Mouse (Mus musculus): ENCODE data around the gene Vmn2r14. TPM values are rescaled to one million over a fixed set of nuclear protein-coding genes. Genes with fewer than 3 reads are reported as not detected.

The Vmn2r14 gene
- total RNA-seq (2023) = not detected

DNA sequence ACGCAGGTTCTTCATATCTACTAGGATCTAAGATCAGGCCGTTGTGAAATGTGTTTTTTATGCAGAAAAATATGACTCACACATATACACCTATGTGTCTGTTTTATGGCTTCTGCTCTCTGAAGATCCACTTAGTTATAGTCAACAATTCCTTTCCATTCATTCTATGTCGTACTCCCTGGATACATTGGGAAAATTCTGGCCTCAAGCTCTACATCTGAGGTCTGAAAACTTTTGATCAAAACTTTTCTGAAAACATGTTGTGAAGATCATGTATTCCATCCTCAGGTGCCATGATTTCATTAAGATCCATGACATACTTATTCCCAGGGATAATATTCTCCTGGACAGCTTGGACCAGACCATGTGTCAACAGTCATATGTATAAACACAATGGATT, at the start of gene Vmn2r14:
Gene Vmn2r14 (minus strand): TSS at position 101 of the 400 bp plus-strand sequence.

DNA sequence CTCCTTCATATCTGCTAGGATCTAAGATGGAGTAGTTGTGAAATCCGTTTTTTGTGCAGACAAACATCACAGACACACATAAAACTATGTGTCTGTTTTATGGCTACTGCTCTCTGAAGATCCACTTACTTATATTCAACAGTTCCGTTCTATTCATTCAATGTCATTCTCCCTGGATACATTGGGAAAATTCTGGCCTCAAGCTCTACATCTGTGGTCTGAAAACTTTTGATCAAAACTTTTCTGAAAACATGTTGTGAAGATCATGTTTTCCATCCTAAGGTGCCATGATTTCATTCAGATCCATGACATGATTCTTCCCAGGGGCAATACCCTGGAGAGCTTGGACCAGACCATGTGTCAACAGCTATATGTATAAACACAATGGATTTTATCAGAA, 32.4 kb downstream of the Vmn2r14 start, which contains the start of gene Vmn2r13:
Gene Vmn2r13 (minus strand): TSS at position 101 of the 400 bp plus-strand sequence.

Other genes with a start within 250 kb of the Vmn2r14 start
- not detected for gene Vmn2r10, start 218.2 kb downstream of the Vmn2r14 start, total RNA-seq (2023)
- gene Vmn2r11, start 165.1 kb downstream of the Vmn2r14 start, total RNA-seq (2023) = not detected
- not detected for gene Vmn2r12, start 126.8 kb downstream of the Vmn2r14 start, total RNA-seq (2023)
- not detected for gene Vmn2r13, start 32.5 kb downstream of the Vmn2r14 start, total RNA-seq (2023)
- gene Vmn2r15, start 72.9 kb upstream of the Vmn2r14 start, total RNA-seq (2023) = not detected
- gene Vmn2r16, start 105.5 kb upstream of the Vmn2r14 start, total RNA-seq (2023) = not detected
- not detected for gene Vmn2r17, start 195.0 kb upstream of the Vmn2r14 start, total RNA-seq (2023)

Measured in CD4-positive naive resting alpha-beta T cell, adult 57 days (primary cell).